Mouse (Mus musculus): Measurements from ENCODE around the gene Megf6.

Gene Megf6

GRCm38 (mm10) chr4:154160538-154161390 lies 9.8 kb upstream of the Megf6 start, which contains the start of gene Tprgl:
Gene Tprgl (minus strand): TSS chr4:154160666.
- peak; percentile 98 for DNase-seq

DNA sequence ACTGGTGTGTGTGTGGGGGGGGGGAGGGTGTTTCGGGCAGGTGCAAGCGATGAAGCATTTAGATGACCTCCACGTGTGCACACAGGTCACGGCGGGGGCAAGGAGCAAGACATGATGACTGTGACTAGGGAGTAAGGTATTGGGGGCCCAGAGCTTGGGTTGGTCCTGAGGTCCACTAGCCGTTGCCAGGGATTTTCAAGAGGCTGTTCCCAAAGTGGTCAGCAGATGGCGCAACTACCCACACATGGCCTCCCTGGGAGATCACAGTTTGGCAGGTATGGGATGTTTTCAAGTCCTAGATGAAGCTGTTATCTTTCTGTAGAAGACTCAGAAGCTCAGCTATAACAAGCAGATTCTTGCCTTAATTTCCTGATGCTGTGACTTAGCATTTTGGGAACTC lies 7.2 kb upstream of the Megf6 start:
- peak; percentile 84 to 87 for DNase-seq

GRCm38 (mm10) chr4:154167053-154167452 lies 3.5 kb upstream of the Megf6 start:
- peak; percentile 86 to 87 for DNase-seq

GRCm38 (mm10) chr4:154170021-154170420 lies 509 bp upstream of the Megf6 start:
- DNase-seq, result no peak

DNA sequence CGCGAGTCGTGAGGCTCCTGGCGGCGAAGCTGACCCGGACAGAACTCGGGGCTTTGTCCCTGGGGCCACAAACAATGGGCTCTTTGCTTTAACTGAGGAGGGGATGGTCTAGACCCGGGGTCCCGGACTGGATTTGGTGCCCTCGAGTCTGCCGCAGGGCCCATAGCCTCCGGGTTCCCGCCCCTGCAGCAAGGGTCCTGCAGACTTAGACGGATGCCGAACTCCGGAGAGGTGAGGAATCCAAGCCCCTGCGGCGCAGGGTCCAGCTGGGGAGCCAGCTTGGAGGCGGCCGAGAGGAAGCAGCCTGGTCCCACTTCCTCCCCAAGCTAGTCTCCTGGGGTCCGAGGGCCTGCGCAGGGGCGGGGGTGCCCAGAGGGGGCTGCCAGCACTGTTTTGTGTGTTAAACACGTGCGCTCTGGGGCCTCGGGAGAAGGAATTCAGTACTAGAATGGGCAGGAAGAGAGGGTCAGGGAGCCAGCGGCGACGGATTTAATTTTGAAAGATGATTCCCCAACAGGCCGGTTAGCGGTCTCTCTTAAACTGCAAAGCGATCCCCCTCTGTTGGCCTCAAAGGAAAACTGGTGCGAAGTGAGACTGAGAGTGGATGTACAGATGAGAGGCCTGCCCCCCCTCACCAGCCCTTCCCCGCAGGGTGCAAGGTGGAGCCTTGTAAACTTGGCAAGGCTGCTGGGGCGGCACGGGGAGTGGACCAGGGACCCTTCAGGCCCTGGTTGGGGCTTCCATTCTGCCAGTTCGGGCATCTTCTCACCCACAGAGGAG lies 811 bp downstream of the Megf6 start:
- DNase-seq, result peak in 1 of 2 experiments; percentile 41

DNA sequence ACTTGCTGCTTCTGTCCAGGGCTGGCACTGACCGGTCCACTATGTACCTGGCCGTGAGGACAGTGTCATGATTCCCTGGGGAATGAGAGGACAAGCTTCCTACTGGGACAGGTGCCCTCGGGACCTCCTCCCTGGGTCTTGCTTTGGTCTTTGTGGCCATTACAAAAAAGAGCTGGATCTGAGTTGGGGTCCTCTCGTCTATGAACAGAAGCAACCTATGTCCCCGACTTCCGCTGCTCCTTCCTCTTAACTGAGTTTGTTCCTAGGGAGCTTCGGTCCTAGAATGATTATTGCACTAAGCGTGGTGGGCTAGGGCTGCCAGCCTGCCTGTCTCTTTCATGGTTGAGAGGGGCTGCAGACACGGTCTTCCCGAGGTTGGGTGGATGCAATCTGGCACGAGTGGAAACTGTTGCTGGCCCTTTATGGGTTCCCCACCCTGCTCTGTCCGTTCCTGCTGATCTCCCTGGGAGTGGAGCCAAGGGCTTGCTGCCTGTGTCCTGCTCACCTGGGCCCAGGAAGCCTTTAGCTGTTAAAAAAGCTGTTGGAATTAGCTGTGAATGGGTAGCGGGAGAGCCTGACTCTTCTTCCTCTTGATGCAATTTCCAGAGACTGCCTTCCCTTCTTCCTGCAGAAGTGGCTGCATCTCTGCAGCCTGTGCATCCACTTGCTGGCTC lies 1.5 kb downstream of the Megf6 start:
- DNase-seq, result no peak

DNA sequence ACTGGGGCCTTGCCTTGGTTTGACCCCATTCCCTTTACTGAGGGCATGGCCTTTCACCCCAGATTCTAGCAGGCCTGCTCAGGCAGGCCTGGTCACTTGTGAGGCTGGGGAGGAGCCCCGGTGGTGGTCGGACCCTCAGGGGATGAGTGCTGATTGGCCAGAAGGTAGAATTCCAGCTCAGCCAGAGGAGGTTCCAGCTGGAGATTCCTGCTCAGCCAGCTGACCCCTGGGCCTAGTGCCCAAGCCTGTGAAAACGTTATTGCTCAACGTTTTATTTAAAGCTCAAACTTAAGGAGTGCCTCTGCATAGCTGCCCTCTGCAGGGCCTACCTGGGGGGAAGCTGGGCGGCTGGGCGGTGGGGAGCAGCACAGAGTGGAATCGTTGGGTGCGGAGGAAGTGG lies 6.7 kb downstream of the Megf6 start:
- DNase-seq, result peak in 1 of 2 experiments; percentile 47

GRCm38 (mm10) chr4:154181001-154181400 lies 10.5 kb downstream of the Megf6 start:
- no peak for DNase-seq

DNA sequence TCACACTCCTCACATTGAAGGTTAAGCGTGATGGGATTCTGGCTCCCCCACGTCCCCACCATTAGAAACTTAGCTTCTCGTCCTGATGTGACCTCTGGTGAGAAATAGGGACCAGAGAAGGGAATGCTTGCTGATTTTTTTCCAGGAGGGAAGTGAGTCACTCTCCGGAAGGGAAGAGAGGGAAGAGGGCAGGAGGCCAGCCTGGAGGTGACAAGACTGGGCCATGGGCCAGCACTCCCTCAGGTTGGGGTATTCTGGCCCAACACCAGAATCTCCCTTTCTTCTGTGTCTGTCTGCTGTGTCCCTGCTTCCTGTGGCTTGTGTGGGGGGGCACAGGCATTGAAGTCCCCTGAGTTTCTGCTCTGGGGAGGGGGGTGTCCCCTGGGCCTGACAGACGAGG lies 13.0 kb downstream of the Megf6 start:
- no peak for DNase-seq

- no peak for DNase-seq
Measured at GRCm38 (mm10) chr4:154185001-154185400, 14.5 kb downstream of the Megf6 start.

GRCm38 (mm10) chr4:154186002-154186537 lies 15.5 kb downstream of the Megf6 start:
- no peak for DNase-seq

DNA sequence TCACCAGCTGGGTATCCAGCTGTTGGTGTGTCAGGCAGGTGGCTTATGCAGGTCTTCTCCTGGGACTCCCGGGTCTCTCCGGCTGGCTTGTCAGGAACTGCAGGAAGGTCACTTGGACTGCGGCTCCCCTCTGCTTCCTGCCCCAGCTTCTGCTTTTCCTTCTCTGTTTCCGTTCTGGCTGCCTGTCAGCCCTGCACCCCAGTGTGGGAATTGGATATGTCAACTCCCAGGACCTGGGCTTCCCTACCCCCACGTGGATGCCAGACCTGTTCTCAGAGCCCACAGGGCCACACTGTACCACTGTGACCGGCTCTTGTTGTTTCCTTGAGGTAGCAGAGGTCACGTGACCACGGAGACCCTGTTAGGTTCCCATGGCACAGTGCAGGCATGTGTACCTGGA lies 18.4 kb downstream of the Megf6 start:
- peak; percentile 25 to 28 for DNase-seq

DNA sequence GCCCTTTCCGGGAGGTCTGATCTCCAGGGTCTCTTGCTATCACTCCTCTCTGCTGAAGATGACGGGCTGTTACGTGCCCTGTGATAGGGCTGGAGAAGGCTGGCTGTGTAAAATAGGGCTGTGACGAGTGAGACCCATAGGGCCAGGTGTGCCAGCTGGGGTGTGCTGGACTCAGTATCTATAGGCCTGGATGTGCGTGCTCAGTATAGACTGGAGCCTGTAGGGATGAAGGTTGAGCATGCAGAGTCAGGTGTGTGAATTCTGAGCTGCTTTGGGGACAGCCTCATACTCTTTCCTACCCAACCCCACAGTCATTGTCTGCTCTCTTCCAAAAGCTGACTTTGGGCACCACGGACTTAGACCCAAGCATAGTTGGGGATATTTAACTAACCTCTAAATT lies 27.4 kb downstream of the Megf6 start:
- DNase-seq, result no peak

GRCm38 (mm10) chr4:154198377-154198961 lies 27.9 kb downstream of the Megf6 start:
- no peak for DNase-seq

- DNase-seq, result no peak
Measured at GRCm38 (mm10) chr4:154201511-154201910, 31.0 kb downstream of the Megf6 start.

GRCm38 (mm10) chr4:154204532-154204931 lies 34.0 kb downstream of the Megf6 start:
- DNase-seq, result no peak

GRCm38 (mm10) chr4:154205392-154205791 lies 34.9 kb downstream of the Megf6 start:
- peak; percentile 53 to 68 for DNase-seq

GRCm38 (mm10) chr4:154207261-154207660 lies 36.7 kb downstream of the Megf6 start:
- peak; percentile 79 to 82 for DNase-seq

GRCm38 (mm10) chr4:154209054-154209453 lies 38.5 kb downstream of the Megf6 start:
- DNase-seq, result no peak

DNA sequence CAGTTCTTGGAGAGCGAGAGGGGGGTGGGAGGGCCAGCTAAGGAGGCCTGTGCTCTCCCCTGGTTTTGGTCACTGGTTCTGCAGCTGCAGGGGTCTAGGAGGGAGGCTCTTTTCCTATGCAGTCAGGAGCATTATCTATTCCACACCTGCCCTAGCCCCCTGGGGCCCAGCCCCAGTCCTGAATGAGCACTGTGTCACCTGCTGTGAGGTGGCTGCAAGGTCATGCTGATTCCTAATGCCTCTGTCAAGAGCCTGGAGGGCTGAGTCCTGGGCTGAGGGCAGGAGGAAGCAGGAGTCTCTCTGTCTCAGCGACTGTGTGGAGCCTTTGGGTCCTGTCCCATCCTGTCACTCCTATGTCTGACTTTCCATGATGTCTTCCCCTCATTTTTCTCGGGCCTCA lies 39.3 kb downstream of the Megf6 start:
- no peak for DNase-seq

DNA sequence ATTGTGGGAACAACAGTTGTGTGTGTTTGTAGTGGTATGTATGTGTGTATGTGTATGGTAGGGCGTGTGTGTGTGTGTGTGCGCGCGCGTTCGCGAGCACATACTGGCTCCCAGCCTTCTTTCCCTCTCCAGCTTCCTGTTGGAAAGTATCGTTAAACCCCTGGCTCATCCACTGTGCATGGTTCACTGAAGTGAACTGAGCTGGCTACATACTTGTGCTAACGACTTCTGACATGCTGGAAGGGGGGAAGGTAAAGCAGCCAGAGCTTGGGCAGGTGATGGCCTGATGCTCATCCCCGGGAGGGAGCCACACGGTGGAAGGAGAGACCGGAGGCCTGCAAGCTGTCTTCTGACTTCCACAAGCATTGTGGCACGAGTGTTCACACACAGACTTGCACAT lies 40.9 kb downstream of the Megf6 start:
- DNase-seq, result no peak

- no peak for DNase-seq
Measured at GRCm38 (mm10) chr4:154213586-154213985, 43.1 kb downstream of the Megf6 start.

DNA sequence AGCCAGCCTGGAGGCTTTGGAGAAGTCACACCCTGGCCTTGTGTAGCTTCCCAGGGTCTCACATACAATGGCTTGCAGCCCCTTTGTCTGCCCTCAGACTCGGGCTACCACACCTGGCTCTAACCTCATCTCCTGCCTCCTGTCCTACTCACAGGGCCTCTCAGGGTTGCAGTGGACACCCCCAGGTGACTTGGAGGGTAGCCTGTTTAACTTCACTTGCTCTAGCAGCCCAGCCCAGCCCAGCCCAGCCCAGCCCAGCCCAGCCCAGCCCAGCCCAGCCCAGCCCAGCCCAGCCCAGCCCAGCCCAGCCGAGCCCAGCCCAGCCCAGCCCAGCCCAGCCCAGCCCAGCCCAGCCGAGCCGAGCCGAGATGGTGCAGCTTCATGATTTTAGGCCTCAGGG lies 43.5 kb downstream of the Megf6 start:
- no peak for DNase-seq

Data from kidney, postnatal 4 days (tissue).